Mouse (Mus musculus) adrenal gland, postnatal 36 days (tissue): ENCODE data around the gene Nudt22. TPM values are rescaled to one million over a fixed set of nuclear protein-coding genes. Genes with fewer than 3 reads are reported as not detected.
"Not testable (repeated sequence)": the region's sequence is repeated elsewhere in the genome, so short reads cannot be mapped to it uniquely, and the experiment has no call there.

ENCODE experiments used
- DNase-seq, 2 experiments: peaks; one replicate each; pipeline ENCODE4 v3.0.0; 2021; ENCODE audit warnings: mixed read lengths in 1 of 2
- total RNA-seq, 2 experiments: library from RNA; stranded (reverse); gene quantifications; 2 replicates each; pipeline ENCODE4 v1.2.3; 2021

The Nudt22 gene
- total RNA-seq, 2 experiments from 2014 or later, result 39.0 to 42.4 TPM

DNA sequence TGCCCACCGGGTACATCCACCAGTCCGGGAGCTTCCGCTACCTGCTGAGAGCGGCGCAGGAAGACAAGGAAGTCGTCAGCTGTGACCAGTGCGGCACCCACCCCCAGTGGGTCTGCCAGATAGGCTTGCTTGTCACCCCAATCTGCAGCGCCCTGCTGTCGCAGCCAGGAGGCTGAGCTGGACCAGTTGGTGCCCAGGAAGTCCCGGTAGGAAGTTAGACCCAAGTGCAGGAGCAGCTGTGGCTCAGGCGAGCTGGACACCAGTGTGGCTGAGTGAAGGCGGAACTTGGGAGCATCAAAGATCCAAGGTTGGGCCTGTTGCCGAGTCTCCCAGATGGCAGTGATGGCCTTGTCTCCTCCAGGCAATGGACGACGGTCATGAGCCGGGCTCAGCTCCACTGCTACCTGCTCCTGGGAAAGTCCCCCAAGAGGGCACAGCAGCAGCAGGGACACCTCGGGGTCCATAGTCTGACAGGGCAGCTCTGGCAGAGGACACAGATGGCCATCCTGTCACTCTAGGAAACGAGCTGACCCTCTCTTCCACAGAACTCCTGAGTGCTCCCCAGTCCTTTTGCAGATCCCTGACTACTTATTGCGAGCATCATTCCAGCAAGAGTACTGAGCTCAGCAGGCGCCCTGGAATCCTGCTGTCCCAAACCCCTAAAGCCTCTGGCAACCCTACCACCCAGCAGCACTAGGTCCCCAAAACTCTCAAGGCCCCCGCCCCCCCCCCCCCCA lies 494 bp downstream of the Nudt22 start:
- DNase-seq, result peak; percentile 24 to 50

DNA sequence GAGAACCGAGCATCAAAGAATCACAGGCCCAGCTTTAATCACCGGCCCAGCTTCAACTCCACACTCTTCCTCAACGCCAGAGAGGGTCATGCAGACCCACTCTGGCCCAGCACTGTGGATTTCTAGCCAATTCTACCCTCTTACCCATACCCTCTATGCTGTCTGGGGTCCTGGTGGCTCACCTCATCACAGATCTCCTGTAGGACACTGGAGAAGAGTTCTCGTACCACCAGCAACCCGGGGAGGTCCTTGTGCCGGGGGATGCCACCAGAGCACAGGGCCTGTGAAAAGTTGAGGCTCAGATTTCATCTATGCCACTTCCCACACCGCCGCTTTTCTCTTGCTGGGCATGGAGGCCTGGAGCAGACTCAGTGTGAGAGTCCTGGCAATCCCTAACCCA lies 1.4 kb downstream of the Nudt22 start:
- no peak for DNase-seq

DNA sequence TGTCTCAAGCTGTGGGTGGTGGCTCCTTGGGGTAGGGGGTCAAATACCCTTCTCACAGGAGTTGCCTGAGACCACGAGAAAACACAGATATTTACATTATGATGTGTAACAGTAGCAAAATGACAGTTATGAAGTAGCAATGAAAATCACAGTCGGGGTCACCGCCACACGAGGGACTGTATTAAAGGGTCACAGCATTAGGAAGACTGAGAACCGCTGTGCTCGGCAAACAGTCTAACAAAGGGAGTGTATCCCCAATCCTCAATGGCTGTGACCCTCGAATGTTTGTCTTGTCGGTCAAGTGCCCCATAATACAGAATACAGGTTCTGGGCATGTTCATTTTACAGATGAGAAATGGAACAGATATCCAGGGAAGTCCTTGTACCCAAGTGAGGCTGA lies 1.9 kb downstream of the Nudt22 start:
- DNase-seq, result no peak

DNA sequence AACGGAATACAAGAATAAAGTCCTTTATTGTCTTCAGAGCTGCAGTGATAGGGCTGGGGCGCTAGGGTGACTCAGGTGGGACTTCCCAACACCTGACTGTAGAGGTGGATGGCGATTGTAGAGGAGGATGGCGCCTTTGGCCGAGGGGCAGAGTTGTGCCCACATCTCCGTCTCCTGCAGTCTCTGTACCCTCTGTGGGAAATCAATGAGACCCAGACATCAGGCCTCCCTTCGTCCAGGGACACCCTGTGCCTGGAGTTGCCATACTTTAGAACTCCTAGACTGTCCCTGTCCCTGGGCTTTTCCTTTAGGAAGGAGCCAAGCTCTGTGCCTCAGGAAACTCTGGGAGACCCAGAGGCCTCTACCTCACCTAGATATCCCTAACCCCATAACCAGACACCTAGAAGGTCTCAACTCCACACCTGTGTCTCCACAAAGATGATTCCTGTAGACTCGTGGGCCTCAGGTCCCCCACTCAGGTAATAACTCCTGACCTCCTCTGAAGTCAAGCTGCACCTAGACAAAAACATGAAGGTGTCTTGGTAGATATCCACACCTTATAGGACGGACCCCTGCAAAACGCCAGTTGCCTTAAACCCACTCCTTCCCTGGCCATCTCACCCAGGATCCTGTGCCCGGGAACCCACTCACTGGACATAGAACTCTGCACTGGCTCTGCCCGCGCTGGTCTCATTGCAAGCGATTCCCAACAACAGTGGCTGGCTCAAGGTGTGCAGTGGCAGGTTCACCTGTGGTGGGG lies 2.7 kb downstream of the Nudt22 start:
- DNase-seq, result no peak

DNA sequence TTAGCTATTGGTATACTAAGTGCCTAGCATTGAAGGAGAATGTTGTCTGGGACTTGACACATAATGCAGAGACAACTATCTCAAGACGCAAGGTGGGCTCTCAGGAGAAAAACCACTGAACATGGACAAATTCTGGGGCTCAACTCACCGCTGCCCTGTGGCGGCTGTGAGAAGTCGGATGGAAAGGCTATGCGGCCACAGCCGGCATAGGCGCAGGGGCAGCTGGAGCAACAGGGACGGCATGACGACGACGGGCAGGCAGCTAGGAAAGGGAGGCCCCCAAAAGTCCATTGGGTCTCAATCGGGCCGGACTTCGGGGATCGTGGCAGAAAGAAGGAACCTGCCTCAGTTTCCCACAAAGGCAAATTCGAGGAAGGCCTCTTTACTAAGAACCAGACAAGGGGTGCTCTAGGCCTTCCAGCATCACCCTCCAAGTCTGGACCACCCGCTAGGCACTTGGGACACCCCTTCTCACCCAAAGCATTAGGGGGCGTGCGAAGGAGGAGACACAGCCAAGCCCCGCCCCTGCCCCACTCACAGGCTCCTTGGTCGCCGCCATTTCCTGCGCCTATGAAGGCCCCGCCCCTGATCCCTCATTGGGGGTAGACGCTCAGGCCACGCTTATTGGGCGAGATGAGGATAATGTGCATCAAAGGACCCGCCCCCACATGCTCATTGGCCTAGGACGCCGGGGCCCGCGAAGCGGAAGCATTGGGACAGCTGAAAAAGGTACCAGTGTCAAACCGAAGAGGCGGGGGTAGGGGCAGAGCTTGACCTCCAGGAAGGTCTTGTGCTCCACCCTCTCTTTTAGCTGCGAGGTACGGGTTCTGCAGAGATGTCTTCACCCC lies 3.7 kb downstream of the Nudt22 start, which contains the start of gene Dnajc4:
Dnajc4 (minus strand) TSS at position 562 of the 848 bp plus-strand sequence.
- DNase-seq, result peak; percentile 98 to 99

DNA sequence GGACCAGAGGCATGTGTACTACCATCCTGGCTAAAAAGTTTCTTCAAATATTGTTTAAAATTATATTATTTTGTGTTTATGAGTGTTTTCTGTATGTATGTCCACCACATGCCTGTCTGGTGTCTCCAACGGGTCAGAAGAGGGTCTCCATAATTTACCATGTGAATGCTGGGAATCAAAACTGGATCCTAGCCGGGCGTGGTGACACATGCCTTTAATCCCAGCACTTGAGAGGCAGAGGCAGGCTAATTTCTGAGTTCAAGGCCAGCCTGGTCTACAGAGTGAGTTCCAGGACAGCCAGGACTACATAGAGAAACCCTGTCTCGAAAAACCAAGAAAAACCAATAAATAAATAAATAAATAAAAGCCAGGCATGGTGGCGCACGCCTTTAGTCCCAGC lies 4.8 kb downstream of the Nudt22 start:
- DNase-seq, result not testable (repeated sequence)

DNA sequence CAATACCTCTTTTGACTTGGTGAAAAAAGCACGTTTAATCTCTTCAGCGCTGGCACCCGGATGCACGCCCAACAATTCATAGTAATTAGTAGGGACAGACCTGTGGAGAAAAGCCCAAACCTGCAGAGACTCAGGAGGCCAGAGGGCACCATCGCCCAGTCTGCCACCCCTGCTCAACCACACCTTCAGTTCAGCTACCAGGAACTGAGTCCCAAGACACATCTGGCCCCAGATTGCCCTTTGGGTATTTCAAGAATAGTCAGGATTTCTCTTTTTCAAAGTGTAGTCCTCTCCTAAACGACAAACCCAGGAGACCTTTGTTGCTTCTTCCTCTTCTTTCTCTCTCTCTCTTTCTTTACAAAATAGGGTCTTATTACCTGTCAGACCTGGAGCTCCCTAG lies 5.2 kb downstream of the Nudt22 start:
- DNase-seq, result no peak

DNA sequence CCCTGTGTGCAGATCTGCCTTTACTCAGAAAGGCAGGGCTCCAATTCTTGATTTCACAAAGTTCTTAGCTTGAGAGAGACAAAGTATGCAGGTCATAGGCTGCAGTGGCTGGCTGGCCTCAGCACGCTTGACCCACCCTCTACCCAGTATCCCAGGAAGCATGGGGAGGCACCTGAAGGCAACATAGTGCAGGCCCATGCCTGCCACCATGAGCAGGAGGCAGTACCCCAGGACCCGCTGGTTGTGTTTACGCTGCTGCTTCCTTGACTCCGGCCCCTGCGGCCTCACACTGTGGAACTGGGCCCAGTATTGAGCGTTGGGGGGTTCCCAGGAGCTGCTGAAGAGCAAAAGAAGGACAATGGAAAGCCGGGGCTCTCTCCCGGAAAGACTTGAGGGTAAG lies 6.7 kb downstream of the Nudt22 start:
- DNase-seq, result no peak

DNA sequence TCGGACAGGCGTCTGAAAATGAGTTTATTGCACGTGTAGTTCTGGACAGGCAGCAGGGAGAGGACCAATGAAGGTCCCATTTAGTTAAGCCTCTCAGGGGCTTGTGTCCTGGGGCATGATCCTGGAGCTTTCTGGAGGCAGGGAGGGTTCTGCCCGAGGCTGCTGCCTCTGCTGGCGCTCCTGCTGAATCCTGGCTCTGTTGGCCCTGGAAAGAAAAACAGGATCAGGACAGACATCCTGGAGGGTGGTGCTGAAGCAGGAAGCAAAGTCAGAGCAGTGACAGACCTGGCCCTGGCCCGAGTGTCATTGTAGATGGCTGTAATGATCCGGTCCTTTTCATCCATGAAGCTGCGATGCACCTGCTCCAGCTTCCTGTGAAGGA lies 8.0 kb downstream of the Nudt22 start:
- DNase-seq, result no peak

DNA sequence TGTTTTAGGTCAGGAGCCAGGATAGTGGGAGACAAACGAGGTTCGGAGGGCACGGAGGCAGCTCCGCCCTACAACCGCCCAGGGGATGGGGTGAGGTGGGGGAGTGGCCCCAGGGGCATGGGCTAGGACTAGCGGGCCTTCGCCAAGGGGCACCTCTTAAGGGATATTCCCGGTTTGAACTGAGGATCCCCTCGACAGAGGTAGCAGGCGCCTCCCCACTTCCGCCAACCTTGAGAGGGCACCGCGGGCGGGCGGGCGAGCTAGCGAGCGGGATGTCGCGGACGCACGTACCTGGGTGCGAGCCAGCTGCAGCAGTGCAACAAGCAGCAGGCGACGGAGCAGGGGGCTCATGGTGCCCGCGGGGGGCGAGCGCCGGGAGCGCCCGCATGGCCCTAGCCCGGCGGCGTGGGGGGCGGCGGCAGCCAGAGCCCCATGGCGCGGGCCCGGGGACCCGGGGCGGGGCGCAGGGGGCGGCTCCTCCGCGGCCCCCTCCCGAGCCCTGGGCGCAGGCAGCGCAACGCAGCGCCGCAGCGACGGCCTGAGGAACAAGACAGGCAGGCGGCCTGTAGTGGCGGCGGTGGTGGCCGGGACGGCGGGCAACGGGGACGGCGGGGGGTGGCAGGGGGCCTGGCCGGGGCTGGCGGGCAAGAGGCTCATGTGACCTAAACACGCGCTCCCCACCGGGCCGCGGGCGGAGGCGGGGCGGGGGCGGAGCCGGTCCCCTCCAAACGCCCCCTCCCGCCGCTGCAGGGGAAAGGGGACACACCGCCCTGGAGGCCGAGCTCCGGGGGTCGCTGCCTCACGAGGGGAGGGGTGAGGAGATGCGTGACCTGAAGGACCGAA lies 8.6 kb downstream of the Nudt22 start, which contains the start of gene Vegfb:
Vegfb (minus strand) TSS at position 591 of the 843 bp plus-strand sequence.
- DNase-seq, result peak; percentile 84 to 91

DNA sequence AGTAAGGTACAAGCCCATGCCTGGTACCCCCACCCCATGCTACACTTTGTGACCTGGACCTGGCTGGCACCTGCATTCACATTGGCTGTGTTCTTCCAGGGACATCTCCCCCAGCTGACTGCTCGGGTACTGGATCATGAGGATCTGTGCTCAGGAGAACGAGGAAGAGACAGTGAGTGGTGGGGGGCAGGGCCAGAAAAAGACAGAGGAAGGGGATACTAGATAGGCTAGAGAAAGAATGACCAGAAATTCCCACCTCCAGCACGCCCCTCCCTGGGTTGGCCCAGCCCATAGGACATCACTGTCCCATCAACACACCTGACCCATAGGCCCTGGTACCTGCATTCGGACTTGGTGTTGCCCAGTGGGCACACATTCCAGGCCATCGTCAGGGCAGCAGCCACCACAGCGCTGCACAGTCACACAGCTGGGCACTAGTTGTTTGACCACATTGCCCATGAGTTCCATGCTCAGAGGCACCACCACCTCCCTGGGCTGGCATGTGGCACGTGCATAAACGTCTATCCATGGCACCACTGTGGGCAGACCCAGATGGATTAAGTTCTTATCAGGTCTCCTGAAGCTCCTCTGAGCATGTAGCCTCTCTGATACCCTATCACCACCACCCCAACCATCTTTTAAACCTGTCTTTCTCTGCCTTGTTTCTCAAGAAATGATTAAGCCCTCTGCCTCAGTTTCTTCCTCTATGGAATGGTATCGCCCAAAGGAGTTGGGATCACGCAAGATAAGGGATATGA lies 9.8 kb downstream of the Nudt22 start:
- no peak for DNase-seq

DNA sequence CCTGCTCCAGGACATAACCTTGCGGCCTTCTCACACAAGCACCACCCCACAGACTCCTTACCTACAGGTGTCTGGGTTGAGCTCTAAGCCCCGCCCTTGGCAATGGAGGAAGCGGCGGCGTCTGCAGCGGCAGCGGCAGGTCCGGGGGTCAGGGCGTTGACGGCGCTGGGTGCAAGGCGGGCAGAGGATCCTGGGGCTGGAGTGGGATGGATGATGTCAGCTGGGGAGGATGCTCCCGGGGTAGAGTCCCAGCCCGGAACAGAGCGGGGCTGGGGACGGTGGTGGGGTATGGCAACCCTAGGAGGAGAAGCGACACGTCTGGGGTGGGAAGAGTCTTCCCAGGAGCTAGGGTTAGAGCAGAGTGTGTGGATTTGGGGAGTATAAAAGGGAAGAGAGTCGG lies 10.6 kb downstream of the Nudt22 start:
- DNase-seq, result no peak

DNA sequence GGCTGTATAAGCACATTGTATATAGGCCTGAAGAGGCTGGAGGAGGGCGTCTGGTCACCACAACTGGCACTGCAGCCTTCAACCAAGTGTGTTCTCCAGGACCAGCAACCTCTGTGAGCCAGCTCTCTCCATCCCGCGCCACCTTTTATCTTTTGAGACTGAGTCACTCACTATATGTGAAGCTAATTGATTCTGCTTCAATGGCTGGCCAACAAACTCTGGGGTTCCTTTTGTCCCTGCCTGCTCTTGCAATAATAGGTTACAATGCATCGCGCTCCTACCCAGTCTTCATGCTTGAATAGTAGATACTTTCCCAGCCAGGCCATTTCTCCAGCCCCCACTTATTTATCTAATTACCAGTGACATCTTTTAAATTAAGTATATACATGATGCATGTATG lies 12.3 kb downstream of the Nudt22 start:
- DNase-seq, result no peak

DNA sequence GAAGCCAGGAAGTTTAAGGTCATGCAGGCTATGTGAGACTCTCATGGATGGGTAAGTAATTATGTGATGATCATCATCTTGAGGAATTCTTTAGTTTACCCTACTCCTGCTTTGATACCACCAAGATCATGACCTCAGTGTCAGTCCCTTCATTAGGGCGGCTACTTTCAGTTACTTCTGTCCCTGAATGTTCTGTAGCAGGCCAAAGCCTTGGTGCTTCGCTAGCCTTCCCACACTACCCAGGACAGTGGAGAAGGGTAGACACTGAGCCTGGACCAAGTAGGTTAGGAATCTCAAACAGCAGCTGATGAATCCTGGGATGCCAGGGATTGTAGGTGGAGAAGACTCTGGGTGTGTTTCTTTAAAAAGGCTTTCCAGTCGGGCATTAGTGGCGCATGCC lies 14.5 kb downstream of the Nudt22 start:
- DNase-seq, result no peak

DNA sequence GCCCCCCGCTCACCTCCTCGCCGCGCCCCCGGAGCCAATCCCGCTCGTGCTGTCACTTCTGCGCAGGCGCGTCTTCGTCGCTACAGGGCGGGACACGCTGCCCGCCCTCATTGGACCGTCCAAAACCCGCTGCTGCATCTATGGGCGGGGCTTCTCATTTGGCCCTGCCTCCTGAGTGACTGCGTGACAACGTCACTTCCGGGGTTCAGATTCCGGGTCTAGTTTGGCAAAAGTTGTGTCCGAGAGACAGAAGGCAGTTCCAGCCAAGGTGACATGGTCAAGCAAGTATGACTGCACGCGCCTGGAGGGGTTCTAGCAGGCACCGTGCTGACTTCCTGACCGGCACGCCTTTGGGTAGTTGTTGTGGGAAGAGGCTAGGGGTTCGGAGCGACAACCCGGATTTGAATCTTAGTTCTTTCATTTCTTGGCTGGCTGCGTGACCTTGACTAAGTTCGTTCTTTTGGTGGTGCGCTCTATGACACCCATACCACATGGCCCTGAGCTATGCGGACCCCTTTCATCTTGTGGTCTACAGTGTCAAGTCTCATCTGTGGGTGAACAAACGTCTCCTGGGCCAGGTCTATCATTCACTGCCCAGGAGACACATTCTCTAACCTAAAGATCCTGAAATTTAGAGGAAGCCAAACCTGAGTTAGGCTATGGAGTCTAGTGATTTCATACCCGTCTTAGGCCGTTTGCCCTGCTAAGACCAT lies 15.4 kb downstream of the Nudt22 start, which contains the start of gene Fkbp2:
Fkbp2 (minus strand) TSS at position 121 of the 713 bp plus-strand sequence.
- DNase-seq, result peak; percentile 99

DNA sequence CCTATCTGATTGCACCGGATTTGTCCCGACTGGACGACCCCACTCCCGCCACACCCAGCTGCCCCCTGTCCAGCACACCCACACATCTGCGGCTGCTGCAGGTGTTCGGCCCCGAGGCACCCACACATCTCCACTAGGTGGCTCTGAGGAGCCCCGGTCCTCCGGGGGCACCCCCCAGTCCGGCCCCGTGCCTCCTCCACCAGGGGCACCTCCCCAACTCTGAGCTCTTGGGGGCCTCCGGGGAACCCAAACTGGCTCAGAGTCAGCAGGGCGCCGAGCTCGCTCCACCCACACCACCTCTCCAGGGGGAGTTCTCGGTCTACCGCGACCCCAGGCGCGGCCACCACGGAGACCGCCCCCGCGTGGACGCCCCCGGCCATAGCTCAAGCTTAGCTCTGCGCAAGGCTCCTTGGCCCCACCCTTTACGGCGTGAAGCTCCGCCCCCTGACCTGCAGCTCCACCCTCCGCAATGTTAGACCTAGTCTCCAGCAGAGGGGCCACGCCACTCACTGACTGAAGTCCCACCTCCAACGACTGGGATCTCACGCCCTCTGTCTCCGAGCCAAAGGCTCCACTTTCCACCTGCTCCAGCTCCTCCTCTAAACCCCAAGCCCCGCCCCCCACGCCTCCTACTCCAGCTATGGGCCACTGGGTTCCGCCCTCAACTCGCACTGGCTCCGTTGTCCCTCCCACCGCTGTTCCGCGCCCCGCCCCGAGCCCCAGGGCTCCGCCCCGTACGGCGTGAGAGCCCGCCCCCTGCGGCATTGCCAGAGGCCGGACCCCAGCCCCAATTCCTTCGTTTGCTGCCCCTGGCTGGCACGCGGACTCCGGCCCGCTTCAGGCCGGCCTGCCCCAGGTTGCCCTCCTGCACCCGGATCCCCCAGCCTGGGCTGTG lies 16.2 kb downstream of the Nudt22 start:
- DNase-seq, result peak; percentile 100

DNA sequence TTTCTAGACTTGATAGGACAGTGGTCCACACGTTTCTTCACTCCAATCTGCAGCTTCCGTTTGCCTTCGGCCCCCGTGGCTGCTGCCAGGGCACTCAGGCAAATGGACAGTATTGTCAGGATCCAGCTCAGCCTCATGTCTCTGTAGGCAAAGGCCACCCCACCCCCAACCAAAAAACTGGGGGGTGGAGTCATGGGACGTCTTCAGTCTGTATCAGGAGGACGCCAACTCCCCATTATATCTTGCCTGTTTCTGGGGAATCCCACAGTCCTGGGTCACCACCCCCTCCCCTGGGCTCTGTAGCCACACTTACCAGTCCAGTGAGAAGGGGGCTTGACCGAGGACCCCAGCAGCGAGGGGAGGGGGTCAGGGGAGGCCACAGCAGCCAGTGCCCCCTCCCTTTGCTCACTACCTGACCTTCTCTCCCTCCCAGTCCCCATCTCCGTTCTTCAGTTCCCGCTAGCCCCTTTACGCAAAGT lies 16.9 kb downstream of the Nudt22 start:
- DNase-seq, result peak; percentile 53 to 73

DNA sequence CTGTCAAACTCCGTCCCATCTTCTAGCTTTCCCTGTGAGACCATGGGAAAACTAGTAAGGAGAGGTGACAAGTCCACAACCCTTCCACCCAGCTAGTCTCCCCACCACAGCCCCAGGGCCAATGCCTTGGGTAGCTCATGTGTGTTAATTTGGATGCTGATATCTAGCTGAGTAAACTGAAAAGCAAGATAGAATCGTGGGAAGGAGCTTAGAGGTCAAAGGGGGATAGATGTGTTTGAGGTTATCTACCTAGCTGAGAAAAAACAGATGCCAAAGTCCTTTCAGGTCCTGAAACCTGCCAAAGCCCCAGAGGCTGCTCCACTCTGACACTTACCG lies 17.3 kb downstream of the Nudt22 start:
- no peak for DNase-seq
